Comparison of ENCODE assay signal across 21 mouse cellular contexts in the genomic region with DNA sequence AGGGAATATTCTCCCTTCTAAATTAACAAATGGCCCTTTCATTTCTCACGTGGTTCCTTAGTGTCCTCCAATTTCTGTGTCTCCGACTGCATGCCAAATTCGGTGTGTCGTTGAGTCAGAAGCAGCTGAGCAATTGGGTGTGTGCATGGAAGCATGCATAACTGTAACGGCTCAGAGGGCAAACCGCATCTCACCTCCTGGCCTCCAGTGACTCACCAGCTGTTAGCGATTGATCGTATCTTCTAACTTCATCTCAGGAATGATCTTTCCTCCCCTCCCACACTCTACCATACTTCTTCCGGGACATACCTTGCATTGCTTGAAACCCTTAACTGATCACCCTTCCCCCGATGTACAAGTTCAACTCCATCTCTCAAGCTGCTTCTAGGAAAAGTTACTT.
DNase-seq lines count a peak whose midpoint lies in the region; TF ChIP-seq lines count a peak whose summit lies in the region.
"Had no signal": no experiment of that assay in that cellular context is flagged by ENCODE, and none has a peak within 500 bp of the region (broad histone marks: within the 10 kb centered on the region; RNA-seq: fewer than 3 reads in every experiment).

No protein-coding gene starts in this region.

- H3K27me3 ChIP-seq in myocyte (ENCODE audit: control insufficient read depth, insufficient read depth, insufficient read length), result no peaks in the 10 kb centered on the region
- H3K27me3 ChIP-seq: hindbrain, embryonic 15.5 days; liver, embryonic 15.5 days; neural tube, embryonic 12.5 days; stomach, embryonic 15.5 days had no signal

- no peak overlapping the region for H3ac ChIP-seq in myocyte (ENCODE audit: control insufficient read depth, insufficient read length)

- peak overlapping the region; percentile 72 for H3K4me2 ChIP-seq in myocyte (ENCODE audit: low read depth)
- H3K4me2 ChIP-seq: hindbrain, embryonic 15.5 days; liver, embryonic 15.5 days; neural tube, embryonic 12.5 days; stomach, embryonic 15.5 days had no signal

- H3K79me2 ChIP-seq in myocyte (ENCODE audit: control insufficient read depth, insufficient read depth), result no peaks in the 10 kb centered on the region

- no peaks in the 10 kb centered on the region for H3K36me3 ChIP-seq in myocyte (ENCODE audit: control insufficient read depth, insufficient read depth)
- H3K36me3 ChIP-seq: hindbrain, embryonic 15.5 days; liver, embryonic 15.5 days; midbrain, embryonic 10.5 days; neural tube, embryonic 12.5 days; stomach, embryonic 15.5 days had no signal

- peak; percentile 22 for DNase-seq in retina, postnatal 1 day
- no peak for DNase-seq in retina, embryonic 14.5 days (ENCODE audit: low spot score)
- DNase-seq in A20 (ENCODE audit: low read depth, low spot score), result peak; percentile 63
- DNase-seq in NIH3T3 (ENCODE audit: low read depth), result peak; percentile 80
- no peak for DNase-seq in right cerebral cortex, adult 18-20 months
- DNase-seq in embryo, embryonic 9.5 days (ENCODE audit: extremely low spot score), result no peak
- DNase-seq: adrenal gland, postnatal 36 days; cerebellum, adult 18-20 months; cerebellum, postnatal 36 days; gastrocnemius, postnatal 10 days; heart, adult 2 months; heart, postnatal 4 days; kidney, adult 11 months; right cerebral cortex, postnatal 14 days; thymus, adult 2 months had no signal

- no peak for TF ChIP-seq POLR2A in myocyte (IDR thresholded peaks at IDR 0.05; ENCODE audit: insufficient read length, low read depth)

- H3K4me3 ChIP-seq in myocyte, result no peak overlapping the region
- H3K4me3 ChIP-seq: heart, adult 2 months; hindbrain, embryonic 15.5 days; liver, embryonic 15.5 days; midbrain, embryonic 10.5 days; neural tube, embryonic 12.5 days; stomach, embryonic 15.5 days had no signal

TF ChIP-seq in myocyte, 11 proteins besides CTCF, POLR2A, EP300 and RAD21:
- TF ChIP-seq TCF12 (IDR thresholded peaks at IDR 0.05; ENCODE audit: insufficient read depth, poor library complexity, severe bottlenecking), result no peak
- no peak for TF ChIP-seq CEBPB (IDR thresholded peaks at IDR 0.05; ENCODE audit: insufficient read depth, poor library complexity, severe bottlenecking)
- TF ChIP-seq MYOD1 (IDR thresholded peaks at IDR 0.05; ENCODE audit: control insufficient read depth in 1 of 3, insufficient read length in 2 of 3, low read depth in 2 of 3), result peak in 2 of 3 experiments; percentile 32 to 45
- no peak for TF ChIP-seq TCF3 (IDR thresholded peaks at IDR 0.05; ENCODE audit: insufficient read length, low read depth)
- no peak for TF ChIP-seq REST (IDR thresholded peaks at IDR 0.05; ENCODE audit: insufficient read depth, insufficient read length)
- no peak for TF ChIP-seq MAX (IDR thresholded peaks at IDR 0.05; ENCODE audit: low read depth)
- no peak for TF ChIP-seq POLR2AphosphoS2 (IDR thresholded peaks at IDR 0.05; ENCODE audit: insufficient read length, low read depth)
- no peak for TF ChIP-seq USF1 (IDR thresholded peaks at IDR 0.05; ENCODE audit: low read depth)
- TF ChIP-seq SRF (IDR thresholded peaks at IDR 0.05; ENCODE audit: control insufficient read depth, insufficient read length, low read depth), result no peak
- TF ChIP-seq MYOG (IDR thresholded peaks at IDR 0.05; ENCODE audit: control insufficient read depth in 1 of 3, insufficient read depth in 1 of 3, insufficient read length in 2 of 3, low read depth in 2 of 3), result peak in 2 of 3 experiments; percentile 16 to 45
- TF ChIP-seq E2F4 (IDR thresholded peaks at IDR 0.05; ENCODE audit: insufficient read depth), result no peak

Comparison
In these comparisons a context has a peak if more than half of its experiments do, and no peak if none do; other contexts are left out.
1. DNase-seq: peak in retina, postnatal 1 day (single experiment), A20 (single experiment) and NIH3T3 (single experiment); none in retina, embryonic 14.5 days (single experiment), right cerebral cortex, adult 18-20 months (single experiment) and embryo, embryonic 9.5 days (single experiment).